Mouse (Mus musculus): ENCODE results near the gene Lrp4. TPM values are rescaled to one million over a fixed set of nuclear protein-coding genes. Genes with fewer than 3 reads are reported as not detected.
A peak's percentile ranks its signal among the peaks of the same experiment; 100 is the strongest.

The Lrp4 gene
- polyA plus RNA-seq, 1 experiment = 13.0 TPM

- TF ChIP-seq CTCF (IDR thresholded peaks at IDR 0.05; ENCODE audit: extremely low read depth, insufficient read depth, low read length) (0 out of 2 replicates have a peak, but pooled peaks have one; percentile 3), POLR2A (IDR thresholded peaks at IDR 0.05; ENCODE audit: extremely low read depth, insufficient read depth, low read length) (no peak)
- peaks cover 2% of the 10 kb centered on the region; the same call in 1 of the 2 replicates for H3K4me1 ChIP-seq (ENCODE audit: control insufficient read depth, insufficient read depth, low read length)
- H3K4me3 ChIP-seq (ENCODE audit: insufficient read depth, low read length) = no peak overlapping the region
These were observed 2.8 kb downstream of the Lrp4 start for GRCm38 (mm10) chr2:91460076-91460475.

GRCm38 (mm10) chr2:91460771-91461170, 3.5 kb downstream of the Lrp4 start:
- no peak overlapping the region for H3K4me3 ChIP-seq (ENCODE audit: insufficient read depth, low read length)
- H3K27ac ChIP-seq (ENCODE audit: insufficient read depth, low read length) = no peak overlapping the region
- TF ChIP-seq CTCF (IDR thresholded peaks at IDR 0.05; ENCODE audit: extremely low read depth, insufficient read depth, low read length) (no peak), POLR2A (IDR thresholded peaks at IDR 0.05; ENCODE audit: extremely low read depth, insufficient read depth, low read length) (no peak)
- H3K4me1 ChIP-seq (ENCODE audit: control insufficient read depth, insufficient read depth, low read length) = peaks cover 2% of the 10 kb centered on the region; the same call in 1 of the 2 replicates

More at GRCm38 (mm10) chr2:91460076-91460475, 2.8 kb downstream of the Lrp4 start:
- no peak overlapping the region for H3K27ac ChIP-seq (ENCODE audit: insufficient read depth, low read length)

GRCm38 (mm10) chr2:91461341-91461740, 4.0 kb downstream of the Lrp4 start:
- Histone ChIP-seq H3K4me1 (ENCODE audit: control insufficient read depth, insufficient read depth, low read length) (peaks cover 2% of the 10 kb centered on the region; the same call in 1 of the 2 replicates), H3K4me3 (ENCODE audit: insufficient read depth, low read length) (no peak overlapping the region), H3K27ac (ENCODE audit: insufficient read depth, low read length) (no peak overlapping the region)
- no peak for TF ChIP-seq POLR2A (IDR thresholded peaks at IDR 0.05; ENCODE audit: extremely low read depth, insufficient read depth, low read length)
- no peak for TF ChIP-seq CTCF (IDR thresholded peaks at IDR 0.05; ENCODE audit: extremely low read depth, insufficient read depth, low read length)

- Histone ChIP-seq H3K4me1 (ENCODE audit: control insufficient read depth, insufficient read depth, low read length) (peaks cover 2% of the 10 kb centered on the region; the same call in 1 of the 2 replicates), H3K27ac (ENCODE audit: insufficient read depth, low read length) (no peak overlapping the region), H3K4me3 (ENCODE audit: insufficient read depth, low read length) (no peak overlapping the region)
- no peak for TF ChIP-seq POLR2A (IDR thresholded peaks at IDR 0.05; ENCODE audit: extremely low read depth, insufficient read depth, low read length)
- no peak for TF ChIP-seq CTCF (IDR thresholded peaks at IDR 0.05; ENCODE audit: extremely low read depth, insufficient read depth, low read length)
These were observed 4.9 kb downstream of the Lrp4 start for GRCm38 (mm10) chr2:91462196-91462595.

GRCm38 (mm10) chr2:91462681-91463080, 5.4 kb downstream of the Lrp4 start:
- H3K4me3 ChIP-seq (ENCODE audit: insufficient read depth, low read length) = no peak overlapping the region
- H3K27ac ChIP-seq (ENCODE audit: insufficient read depth, low read length) = no peak overlapping the region
- no peak for TF ChIP-seq POLR2A (IDR thresholded peaks at IDR 0.05; ENCODE audit: extremely low read depth, insufficient read depth, low read length)
- no peak for TF ChIP-seq CTCF (IDR thresholded peaks at IDR 0.05; ENCODE audit: extremely low read depth, insufficient read depth, low read length)
- H3K4me1 ChIP-seq (ENCODE audit: control insufficient read depth, insufficient read depth, low read length) = peaks cover 2% of the 10 kb centered on the region; the same call in 1 of the 2 replicates

GRCm38 (mm10) chr2:91465934-91466333, 8.6 kb downstream of the Lrp4 start:
- Histone ChIP-seq H3K27ac (ENCODE audit: insufficient read depth, low read length) (no peak overlapping the region), H3K4me1 (ENCODE audit: control insufficient read depth, insufficient read depth, low read length) (peaks cover 2% of the 10 kb centered on the region; the same call in 1 of the 2 replicates), H3K4me3 (ENCODE audit: insufficient read depth, low read length) (no peak overlapping the region)
- no peak for TF ChIP-seq POLR2A (IDR thresholded peaks at IDR 0.05; ENCODE audit: extremely low read depth, insufficient read depth, low read length)
- TF ChIP-seq CTCF (IDR thresholded peaks at IDR 0.05; ENCODE audit: extremely low read depth, insufficient read depth, low read length) = no peak

- Histone ChIP-seq H3K4me1 (ENCODE audit: control insufficient read depth, insufficient read depth, low read length) (peaks cover under 1% of the 10 kb centered on the region; the same call in 1 of the 2 replicates), H3K27ac (ENCODE audit: insufficient read depth, low read length) (no peak overlapping the region), H3K4me3 (ENCODE audit: insufficient read depth, low read length) (no peak overlapping the region)
- no peak for TF ChIP-seq POLR2A (IDR thresholded peaks at IDR 0.05; ENCODE audit: extremely low read depth, insufficient read depth, low read length)
- no peak for TF ChIP-seq CTCF (IDR thresholded peaks at IDR 0.05; ENCODE audit: extremely low read depth, insufficient read depth, low read length)
These were observed 10.3 kb downstream of the Lrp4 start for GRCm38 (mm10) chr2:91467613-91468012.

GRCm38 (mm10) chr2:91470055-91470647, 12.8 kb downstream of the Lrp4 start:
- H3K4me1 ChIP-seq (ENCODE audit: control insufficient read depth, insufficient read depth, low read length) = no peaks in the 10 kb centered on the region
- peak overlapping the region; percentile 40; the same call in 1 of the 2 replicates for H3K27ac ChIP-seq (ENCODE audit: insufficient read depth, low read length)
- no peak for TF ChIP-seq CTCF (IDR thresholded peaks at IDR 0.05; ENCODE audit: extremely low read depth, insufficient read depth, low read length)
- no peak for TF ChIP-seq POLR2A (IDR thresholded peaks at IDR 0.05; ENCODE audit: extremely low read depth, insufficient read depth, low read length)
- no peak overlapping the region for H3K4me3 ChIP-seq (ENCODE audit: insufficient read depth, low read length)

GRCm38 (mm10) chr2:91474358-91474757, 17.0 kb downstream of the Lrp4 start:
- no peak overlapping the region for H3K27ac ChIP-seq (ENCODE audit: insufficient read depth, low read length)
- no peak for TF ChIP-seq POLR2A (IDR thresholded peaks at IDR 0.05; ENCODE audit: extremely low read depth, insufficient read depth, low read length)
- no peak for TF ChIP-seq CTCF (IDR thresholded peaks at IDR 0.05; ENCODE audit: extremely low read depth, insufficient read depth, low read length)

GRCm38 (mm10) chr2:91475791-91476190, 18.5 kb downstream of the Lrp4 start:
- no peak for TF ChIP-seq POLR2A (IDR thresholded peaks at IDR 0.05; ENCODE audit: extremely low read depth, insufficient read depth, low read length)
- TF ChIP-seq CTCF (IDR thresholded peaks at IDR 0.05; ENCODE audit: extremely low read depth, insufficient read depth, low read length) = no peak
- H3K4me3 ChIP-seq (ENCODE audit: insufficient read depth, low read length) = no peak overlapping the region
- H3K4me1 ChIP-seq (ENCODE audit: control insufficient read depth, insufficient read depth, low read length) = no peaks in the 10 kb centered on the region
- H3K27ac ChIP-seq (ENCODE audit: insufficient read depth, low read length) = no peak overlapping the region

More at GRCm38 (mm10) chr2:91474358-91474757, 17.0 kb downstream of the Lrp4 start:
- no peaks in the 10 kb centered on the region for H3K4me1 ChIP-seq (ENCODE audit: control insufficient read depth, insufficient read depth, low read length)
- no peak overlapping the region for H3K4me3 ChIP-seq (ENCODE audit: insufficient read depth, low read length)

Measured in cortical plate, adult 2 months (tissue).